Comparison of ENCODE assay signal across 8 mouse cellular contexts in the genomic region with DNA sequence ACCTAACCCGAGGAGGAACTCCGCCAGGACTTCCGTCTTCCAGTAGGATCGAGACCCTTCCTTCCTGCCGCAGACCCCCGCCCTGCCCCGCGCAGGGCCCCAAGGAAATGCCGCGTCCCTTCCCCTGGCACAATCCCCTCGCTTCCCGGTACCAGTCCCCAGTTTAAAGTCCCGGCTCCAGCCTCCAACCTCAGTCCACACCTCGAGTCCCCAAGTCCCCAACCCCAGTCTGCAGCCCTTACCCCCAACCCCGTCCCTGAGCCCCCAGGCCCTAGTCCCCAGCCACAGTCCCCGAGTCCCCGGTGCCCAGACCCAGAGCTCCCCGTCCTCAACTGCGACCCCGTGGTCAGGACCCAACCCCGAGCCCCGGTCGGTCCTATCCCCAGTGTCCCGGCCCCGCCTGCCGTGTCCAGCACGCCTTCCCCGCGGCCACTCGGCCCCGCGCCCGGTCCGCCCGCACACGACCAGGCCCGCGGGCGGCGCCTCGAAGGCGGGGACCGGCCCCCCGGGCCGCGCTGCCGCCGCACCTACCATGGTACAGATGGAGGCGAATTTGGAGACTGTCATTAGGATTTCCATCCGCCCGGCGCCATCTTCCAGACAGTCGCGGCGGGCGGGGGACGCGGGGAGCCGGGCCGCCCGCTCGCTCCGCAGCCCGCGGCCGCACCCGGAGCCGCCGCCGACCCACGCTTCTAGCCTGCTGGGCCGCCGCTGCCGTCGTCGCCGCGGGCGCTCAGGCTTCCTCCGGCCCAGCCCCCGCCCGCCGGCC. TPM values are rescaled to one million over a fixed set of nuclear protein-coding genes. Genes with fewer than 3 reads are reported as not detected.
DNase-seq lines count a peak whose midpoint lies in the region; ATAC-seq and TF ChIP-seq lines count a peak whose summit lies in the region.

No protein-coding gene starts in this region.

- H3K4me1 ChIP-seq in spleen, adult 2 months (ENCODE audit: control insufficient read depth, insufficient read depth, insufficient read length): peaks cover 25% of the 10 kb centered on the region
- H3K4me1 ChIP-seq in forebrain, embryonic 13.5 days: peaks cover 35% of the 10 kb centered on the region
- H3K4me1 ChIP-seq in hindbrain, postnatal 0 days (ENCODE audit: insufficient read depth, low read length): peaks cover 24% of the 10 kb centered on the region
- H3K4me1 ChIP-seq in lung, adult 2 months (ENCODE audit: control insufficient read depth, insufficient read depth, low read length): peaks cover 18% of the 10 kb centered on the region
- H3K4me1 ChIP-seq in olfactory bulb, adult 2 months (ENCODE audit: control insufficient read depth, insufficient read depth, low read length): peaks cover 15% of the 10 kb centered on the region

- peak overlapping the region; percentile 93 for H3K9ac ChIP-seq in forebrain, embryonic 13.5 days
- peak overlapping the region; percentile 87 for H3K9ac ChIP-seq in hindbrain, postnatal 0 days (replicated peaks; ENCODE audit: low read length)

- peak overlapping the region; percentile 89 for H3K27ac ChIP-seq in spleen, adult 2 months (ENCODE audit: insufficient read depth, low read length)
- peak overlapping the region; percentile 91 for H3K27ac ChIP-seq in forebrain, embryonic 13.5 days
- peak overlapping the region; percentile 91 for H3K27ac ChIP-seq in hindbrain, postnatal 0 days
- peak overlapping the region; percentile 61 for H3K27ac ChIP-seq in olfactory bulb, adult 2 months (ENCODE audit: insufficient read depth, low read depth, low read length)

- peak; percentile 65 for ATAC-seq in forebrain, embryonic 13.5 days
- ATAC-seq in hindbrain, postnatal 0 days: peak; percentile 68
- ATAC-seq in frontal cortex, adult (ENCODE audit: low TSS enrichment): no peak

- H3K4me2 ChIP-seq in forebrain, embryonic 13.5 days: peak overlapping the region; percentile 80
- peak overlapping the region; percentile 87 for H3K4me2 ChIP-seq in hindbrain, postnatal 0 days (ENCODE audit: low read depth, low read length)

- TF ChIP-seq POLR2A in spleen, adult 2 months (IDR thresholded peaks at IDR 0.05; ENCODE audit: low read depth, low read length): peak; percentile 39
- no peak for TF ChIP-seq POLR2A in brain, embryonic 14.5 days (IDR thresholded peaks at IDR 0.05; ENCODE audit: borderline replicate concordance, extremely low read depth, insufficient read depth, insufficient read length, poor library complexity, severe bottlenecking)
- TF ChIP-seq POLR2A in lung, adult 2 months (IDR thresholded peaks at IDR 0.05; ENCODE audit: borderline replicate concordance, extremely low read depth, low read depth, low read length): 0 out of 2 replicates have a peak, but pooled peaks have one; percentile 23
- no peak; the same call in 1 of the 2 replicates for TF ChIP-seq POLR2A in olfactory bulb, adult 2 months (IDR thresholded peaks at IDR 0.05; ENCODE audit: insufficient read depth, low read depth, low read length)

- WGBS in spleen, adult 2 months: 1% methylated on average over 69 of the region's 83 CpGs
- 1% methylated on average over 75 of the region's 83 CpGs for WGBS in forebrain, embryonic 13.5 days
- WGBS in hindbrain, postnatal 0 days: under 1% methylated on average over 61 of the region's 83 CpGs
- 1% methylated on average over 80 of the region's 83 CpGs for WGBS in lung, adult 2 months
- WGBS in olfactory bulb, adult 2 months: 3% methylated on average over 80 of the region's 83 CpGs

- TF ChIP-seq CTCF in spleen, adult 2 months (IDR thresholded peaks at IDR 0.05; ENCODE audit: extremely low read depth, insufficient read depth, insufficient read length, insufficient replicate concordance): no peak
- TF ChIP-seq CTCF in brain, embryonic 14.5 days (IDR thresholded peaks at IDR 0.05; ENCODE audit: borderline replicate concordance, extremely low read depth, insufficient read depth, insufficient read length): no peak
- no peak for TF ChIP-seq CTCF in hindbrain, postnatal 0 days (IDR thresholded peaks at IDR 0.05; ENCODE audit: low read depth)
- TF ChIP-seq CTCF in lung, adult 2 months (IDR thresholded peaks at IDR 0.05; ENCODE audit: insufficient read depth, low read length): no peak
- TF ChIP-seq CTCF in olfactory bulb, adult 2 months (IDR thresholded peaks at IDR 0.05; ENCODE audit: insufficient read depth, low read depth, low read length): no peak

- H3K4me3 ChIP-seq in spleen, adult 2 months (ENCODE audit: extremely low read depth, insufficient read depth, insufficient read length): peak overlapping the region; percentile 80
- H3K4me3 ChIP-seq in forebrain, embryonic 13.5 days: peak overlapping the region; percentile 96
- H3K4me3 ChIP-seq in hindbrain, postnatal 0 days (ENCODE audit: low read length): peak overlapping the region; percentile 93
- H3K4me3 ChIP-seq in lung, adult 2 months (replicated peaks; ENCODE audit: extremely low read depth, low read depth, low read length): peak overlapping the region; percentile 57
- H3K4me3 ChIP-seq in olfactory bulb, adult 2 months (ENCODE audit: insufficient read depth, low read depth, low read length): peak overlapping the region; percentile 99

- no peaks in the 10 kb centered on the region for H3K9me3 ChIP-seq in forebrain, embryonic 13.5 days (replicated peaks)
- no peaks in the 10 kb centered on the region for H3K9me3 ChIP-seq in hindbrain, postnatal 0 days (ENCODE audit: low read length)

- peak in 1 of 2 experiments; percentile 43 for DNase-seq in spleen, adult 2 months (ENCODE audit: low read depth in 1 of 2, low spot score in 2 of 2)
- DNase-seq in spleen, postnatal 36 days (ENCODE audit: low spot score in 2 of 2): no peak
- DNase-seq in brain, embryonic 14.5 days (ENCODE audit: low read depth): peak; percentile 48
- peak; percentile 26 for DNase-seq in hindbrain, postnatal 0 days (ENCODE audit: low spot score)
- peak; percentile 52 for DNase-seq in lung, adult 2 months

- H3K27me3 ChIP-seq in spleen, adult 2 months (ENCODE audit: control insufficient read depth, insufficient read depth, low read length): no peaks in the 10 kb centered on the region
- no peaks in the 10 kb centered on the region for H3K27me3 ChIP-seq in forebrain, embryonic 13.5 days
- no peaks in the 10 kb centered on the region for H3K27me3 ChIP-seq in hindbrain, postnatal 0 days (ENCODE audit: insufficient read depth, low read length)

- no peaks in the 10 kb centered on the region for H3K36me3 ChIP-seq in spleen, adult 2 months (ENCODE audit: control insufficient read depth, insufficient read depth, low read length)
- H3K36me3 ChIP-seq in forebrain, embryonic 13.5 days (ENCODE audit: poor library complexity, severe bottlenecking): no peaks in the 10 kb centered on the region
- H3K36me3 ChIP-seq in hindbrain, postnatal 0 days (ENCODE audit: insufficient read depth, low read length): no peaks in the 10 kb centered on the region

RNA-seq across cellular contexts. Expression of gene Usp12, which starts 0.5 kb away (rescaled TPM):
- 14.0 and 14.3 TPM in 2 replicates for polyA plus RNA-seq in spleen, adult 2 months (2012; rRNA removed)
- polyA plus RNA-seq in brain, embryonic 14.5 days (2012; rRNA removed): 19.5 and 27.6 TPM in 2 replicates
- 11.0 and 13.5 TPM in 2 replicates for polyA plus RNA-seq in forebrain, embryonic 13.5 days (2015; fragmentation: Nextera tagmentation; extraction: Ambion mirVana)
- 15.5 and 20.7 TPM in 2 replicates for total RNA-seq in hindbrain, postnatal 0 days (2014; rRNA removed)
- 13.2 TPM in 2 replicates for polyA plus RNA-seq in hindbrain, postnatal 0 days (2015; fragmentation: Nextera tagmentation; extraction: Ambion mirVana)
- 9.8 and 14.9 TPM in 2 replicates for polyA plus RNA-seq in lung, adult 2 months (2012; rRNA removed)
- not detected in 2 replicates for polyA plus RNA-seq in olfactory bulb, adult 2 months (2012; ENCODE audit: insufficient read depth, insufficient read length, low replicate concordance, missing spikeins)

RNA-seq across cellular contexts. Expression of gene Rpl21, which starts 38.4 kb away (rescaled TPM):
- 54.0 and 59.1 TPM in 2 replicates for polyA plus RNA-seq in spleen, adult 2 months (2012; rRNA removed)
- 222 and 324 TPM in 2 replicates for polyA plus RNA-seq in brain, embryonic 14.5 days (2012; rRNA removed)
- polyA plus RNA-seq in forebrain, embryonic 13.5 days (2015; fragmentation: Nextera tagmentation; extraction: Ambion mirVana): 427 and 455 TPM in 2 replicates
- total RNA-seq in hindbrain, postnatal 0 days (2014; rRNA removed): 148 and 151 TPM in 2 replicates
- polyA plus RNA-seq in hindbrain, postnatal 0 days (2015; fragmentation: Nextera tagmentation; extraction: Ambion mirVana): 346 and 347 TPM in 2 replicates
- 43.4 and 72.0 TPM in 2 replicates for polyA plus RNA-seq in lung, adult 2 months (2012; rRNA removed)
- polyA plus RNA-seq in olfactory bulb, adult 2 months (2012; ENCODE audit: insufficient read depth, insufficient read length, low replicate concordance, missing spikeins): not detected in 2 replicates

RNA-seq across cellular contexts. Expression of gene Rasl11a, which starts 50.6 kb away (rescaled TPM):
- 8.2 and 9.1 TPM in 2 replicates for polyA plus RNA-seq in spleen, adult 2 months (2012; rRNA removed)
- 5.5 and 6.5 TPM in 2 replicates for polyA plus RNA-seq in brain, embryonic 14.5 days (2012; rRNA removed)
- polyA plus RNA-seq in forebrain, embryonic 13.5 days (2015; fragmentation: Nextera tagmentation; extraction: Ambion mirVana): 17.8 and 19.4 TPM in 2 replicates
- 13.3 and 15.4 TPM in 2 replicates for total RNA-seq in hindbrain, postnatal 0 days (2014; rRNA removed)
- 13.2 and 13.9 TPM in 2 replicates for polyA plus RNA-seq in hindbrain, postnatal 0 days (2015; fragmentation: Nextera tagmentation; extraction: Ambion mirVana)
- 20.5 and 26.7 TPM in 2 replicates for polyA plus RNA-seq in lung, adult 2 months (2012; rRNA removed)
- not detected in 2 replicates for polyA plus RNA-seq in olfactory bulb, adult 2 months (2012; ENCODE audit: insufficient read depth, insufficient read length, low replicate concordance, missing spikeins)

Comparison
In these comparisons a context has a peak if more than half of its experiments do, and no peak if none do; other contexts are left out.
1. DNase-seq: peak in brain, embryonic 14.5 days (single experiment), hindbrain, postnatal 0 days (single experiment) and lung, adult 2 months (single experiment); none in spleen, postnatal 36 days (0 of 2).
2. POLR2A ChIP-seq: peak in spleen, adult 2 months (single experiment) and lung, adult 2 months (single experiment); none in brain, embryonic 14.5 days (single experiment) and olfactory bulb, adult 2 months (single experiment).
3. RNA of gene Usp12, which starts 0.5 kb away (polyA plus RNA-seq): 19.5 to 27.6 TPM in brain, embryonic 14.5 days, 9.8 to 14.9 TPM in lung, adult 2 months, 14.0 to 14.3 TPM in spleen, adult 2 months, 13.2 TPM in hindbrain, postnatal 0 days and 11.0 to 13.5 TPM in forebrain, embryonic 13.5 days; not detected in olfactory bulb, adult 2 months; every median in the first group is over 10 times any median in the second.
4. Peak in every context shown above with its lines, with median percentiles within 50 percentile points of each other: H3K27ac ChIP-seq and H3K4me3 ChIP-seq.